Mouse (Mus musculus): Measurements from ENCODE around the gene Papolb. TPM values are rescaled to one million over a fixed set of nuclear protein-coding genes. Genes with fewer than 3 reads are reported as not detected.
A peak's percentile ranks its signal among the peaks of the same experiment; 100 is the strongest.

The Papolb gene
- polyA plus RNA-seq, 1 experiment from 2014 or later = 0.12 TPM

GRCm38 (mm10) chr5:142549441-142549840 is 19.6 kb upstream of the Papolb start:
- H3K4me3 ChIP-seq (replicated peaks) = peak overlapping the region; percentile 52; the same call in 1 of the 2 replicates

GRCm38 (mm10) chr5:142547066-142547465 is 17.2 kb upstream of the Papolb start:
- 78% methylated on average over 3 of the region's 3 CpGs for WGBS

More at GRCm38 (mm10) chr5:142549441-142549840, 19.6 kb upstream of the Papolb start:
- no peaks in the 10 kb centered on the region for H3K36me3 ChIP-seq
- H3K4me1 ChIP-seq (replicated peaks) = peaks cover 24% of the 10 kb centered on the region
- peak overlapping the region; percentile 90 for H3K4me2 ChIP-seq (replicated peaks)
- peaks cover 10% of the 10 kb centered on the region; the same call in 1 of the 2 replicates for H3K27me3 ChIP-seq
- H3K9ac ChIP-seq (replicated peaks) = no peak overlapping the region
- 29% methylated on average over 9 of the region's 9 CpGs for whole genome bisulfite sequencing
- H3K9me3 ChIP-seq = no peaks in the 10 kb centered on the region
- ATAC-seq = no peak
- H3K27ac ChIP-seq = no peak overlapping the region

GRCm38 (mm10) chr5:142546344-142546743 is 16.5 kb upstream of the Papolb start:
- no peak for ATAC-seq
- H3K9me3 ChIP-seq = no peaks in the 10 kb centered on the region
- 1% methylated on average over 5 of the region's 5 CpGs for WGBS
- no peak overlapping the region for H3K9ac ChIP-seq (replicated peaks)
- peaks cover 5% of the 10 kb centered on the region; the same call in 1 of the 2 replicates for H3K36me3 ChIP-seq
- no peak overlapping the region for H3K27ac ChIP-seq
- peaks cover 24% of the 10 kb centered on the region for H3K4me1 ChIP-seq (replicated peaks)
- peaks cover 10% of the 10 kb centered on the region; the same call in 1 of the 2 replicates for H3K27me3 ChIP-seq
- no peak overlapping the region for H3K4me2 ChIP-seq (replicated peaks)
- no peak overlapping the region for H3K4me3 ChIP-seq (replicated peaks)

More at GRCm38 (mm10) chr5:142547066-142547465, 17.2 kb upstream of the Papolb start:
- Histone ChIP-seq H3K36me3 (peaks cover 5% of the 10 kb centered on the region; the same call in 1 of the 2 replicates), H3K4me2 (replicated peaks) (no peak overlapping the region), H3K9ac (replicated peaks) (no peak overlapping the region), H3K4me3 (replicated peaks) (no peak overlapping the region), H3K4me1 (replicated peaks) (peaks cover 24% of the 10 kb centered on the region), H3K9me3 (no peaks in the 10 kb centered on the region), H3K27ac (no peak overlapping the region), H3K27me3 (peaks cover 10% of the 10 kb centered on the region; the same call in 1 of the 2 replicates)
- ATAC-seq = no peak

GRCm38 (mm10) chr5:142545014-142545795 is 15.3 kb upstream of the Papolb start:
- WGBS = 89% methylated on average over 5 of the region's 5 CpGs
- Histone ChIP-seq H3K9me3 (no peaks in the 10 kb centered on the region), H3K36me3 (peaks cover 5% of the 10 kb centered on the region; the same call in 1 of the 2 replicates), H3K4me1 (replicated peaks) (peaks cover 18% of the 10 kb centered on the region), H3K27me3 (peaks cover 10% of the 10 kb centered on the region; the same call in 1 of the 2 replicates), H3K27ac (no peak overlapping the region), H3K4me2 (replicated peaks) (no peak overlapping the region), H3K9ac (replicated peaks) (no peak overlapping the region), H3K4me3 (replicated peaks) (no peak overlapping the region)
- no peak for ATAC-seq

GRCm38 (mm10) chr5:142537286-142537685 is 7.4 kb upstream of the Papolb start:
- H3K27me3 ChIP-seq = no peaks in the 10 kb centered on the region
- no peak overlapping the region for H3K9ac ChIP-seq (replicated peaks)
- 87% methylated on average over 3 of the region's 3 CpGs for WGBS
- no peaks in the 10 kb centered on the region for H3K4me1 ChIP-seq (replicated peaks)
- H3K27ac ChIP-seq = no peak overlapping the region
- no peak for ATAC-seq
- no peaks in the 10 kb centered on the region for H3K36me3 ChIP-seq
- H3K4me2 ChIP-seq (replicated peaks) = no peak overlapping the region
- H3K9me3 ChIP-seq = no peaks in the 10 kb centered on the region
- no peak overlapping the region for H3K4me3 ChIP-seq (replicated peaks)

- H3K27me3 ChIP-seq = peaks cover 4% of the 10 kb centered on the region
- H3K9ac ChIP-seq (replicated peaks) = no peak overlapping the region
- H3K27ac ChIP-seq = no peak overlapping the region
- no peak overlapping the region for H3K4me2 ChIP-seq (replicated peaks)
- no peaks in the 10 kb centered on the region for H3K4me1 ChIP-seq (replicated peaks)
- H3K9me3 ChIP-seq = no peaks in the 10 kb centered on the region
- no peak for ATAC-seq
- 80% methylated on average over 4 of the region's 4 CpGs for WGBS
- H3K4me3 ChIP-seq (replicated peaks) = no peak overlapping the region
- H3K36me3 ChIP-seq = no peaks in the 10 kb centered on the region
Measured at GRCm38 (mm10) chr5:142535388-142535787, 5.5 kb upstream of the Papolb start.

- ATAC-seq = no peak
- no peaks in the 10 kb centered on the region for H3K9me3 ChIP-seq
- no peak overlapping the region for H3K9ac ChIP-seq (replicated peaks)
- H3K4me1 ChIP-seq (replicated peaks) = no peaks in the 10 kb centered on the region
- no peak overlapping the region for H3K4me3 ChIP-seq (replicated peaks)
- peaks cover 13% of the 10 kb centered on the region; the same call in 1 of the 2 replicates for H3K27me3 ChIP-seq
- peaks cover 2% of the 10 kb centered on the region; the same call in 1 of the 2 replicates for H3K36me3 ChIP-seq
- no peak overlapping the region for H3K4me2 ChIP-seq (replicated peaks)
- 71% methylated on average over 8 of the region's 8 CpGs for WGBS
- H3K27ac ChIP-seq = no peak overlapping the region
Measured at GRCm38 (mm10) chr5:142524711-142525464, 5.0 kb downstream of the Papolb start.

GRCm38 (mm10) chr5:142521195-142521866 is 8.5 kb downstream of the Papolb start:
- no peak overlapping the region for H3K4me3 ChIP-seq (replicated peaks)
- H3K27me3 ChIP-seq = no peaks in the 10 kb centered on the region
- H3K9ac ChIP-seq (replicated peaks) = no peak overlapping the region
- no peak for ATAC-seq
- no peaks in the 10 kb centered on the region for H3K9me3 ChIP-seq
- no peaks in the 10 kb centered on the region for H3K36me3 ChIP-seq
- H3K27ac ChIP-seq = no peak overlapping the region
- H3K4me1 ChIP-seq (replicated peaks) = no peaks in the 10 kb centered on the region
- no peak overlapping the region for H3K4me2 ChIP-seq (replicated peaks)
- 89% methylated on average over 11 of the region's 11 CpGs for WGBS

- H3K27me3 ChIP-seq = no peaks in the 10 kb centered on the region
- 84% methylated on average over 4 of the region's 4 CpGs for WGBS
- no peak overlapping the region for H3K4me3 ChIP-seq (replicated peaks)
- no peak for ATAC-seq
- no peaks in the 10 kb centered on the region for H3K4me1 ChIP-seq (replicated peaks)
- H3K9ac ChIP-seq (replicated peaks) = no peak overlapping the region
- no peak overlapping the region for H3K27ac ChIP-seq
- no peaks in the 10 kb centered on the region for H3K9me3 ChIP-seq
- H3K4me2 ChIP-seq (replicated peaks) = no peak overlapping the region
- no peaks in the 10 kb centered on the region for H3K36me3 ChIP-seq
Measured at GRCm38 (mm10) chr5:142520360-142520759, 9.5 kb downstream of the Papolb start.

GRCm38 (mm10) chr5:142518973-142519372 is 10.9 kb downstream of the Papolb start:
- H3K9ac ChIP-seq (replicated peaks) = no peak overlapping the region
- H3K4me2 ChIP-seq (replicated peaks) = no peak overlapping the region
- 70% methylated on average over 6 of the region's 6 CpGs for WGBS
- no peaks in the 10 kb centered on the region for H3K36me3 ChIP-seq
- no peak overlapping the region for H3K4me3 ChIP-seq (replicated peaks)
- H3K27ac ChIP-seq = no peak overlapping the region
- H3K9me3 ChIP-seq = no peaks in the 10 kb centered on the region
- H3K27me3 ChIP-seq = no peaks in the 10 kb centered on the region
- ATAC-seq = no peak
- H3K4me1 ChIP-seq (replicated peaks) = no peaks in the 10 kb centered on the region

GRCm38 (mm10) chr5:142512112-142512511 is 17.8 kb downstream of the Papolb start:
- Histone ChIP-seq H3K9me3 (no peaks in the 10 kb centered on the region), H3K9ac (replicated peaks) (no peak overlapping the region), H3K27ac (no peak overlapping the region), H3K4me2 (replicated peaks) (no peak overlapping the region), H3K27me3 (no peaks in the 10 kb centered on the region), H3K4me1 (replicated peaks) (peaks cover 21% of the 10 kb centered on the region), H3K36me3 (no peaks in the 10 kb centered on the region), H3K4me3 (replicated peaks) (no peak overlapping the region)
- 93% methylated on average over 4 of the region's 4 CpGs for whole genome bisulfite sequencing
- no peak for ATAC-seq
